Mouse (Mus musculus) limb, embryonic 12.5 days (tissue): Measurements from ENCODE around the gene Islr2. TPM values are rescaled to one million over a fixed set of nuclear protein-coding genes. Genes with fewer than 3 reads are reported as not detected.

Experiments
- microRNA-seq: library from miRNA; unstranded; fragments of <30 nt; microRNA quantifications from one replicate; pipeline ENCODE4, GENCODE M21; 2017
- polyA plus RNA-seq: library from polyadenylated mRNA; unstranded; fragments of >200 nt; fragmentation: Nextera tagmentation; extraction: Ambion mirVana; gene quantifications from 2 replicates; pipeline ENCODE4 v1.2.1, GENCODE M21; 2016

The Islr2 gene
- polyA plus RNA-seq, 1 experiment from 2014 or later: 1.8 TPM

Small RNA genes lying within 50 kb of the gene (microRNA-seq; reads per million reads assigned to microRNA genes)
- not detected for gene Mir6385

Other genes with a start within 250 kb of the Islr2 start
- 0.16 and 0.24 TPM in 2 replicates for gene Cyp11a1, start 197.9 kb downstream of the Islr2 start, polyA plus RNA-seq
- gene Stra6, start 140.5 kb downstream of the Islr2 start, polyA plus RNA-seq: 37.5 and 49.0 TPM in 2 replicates
- 0.19 and 0.42 TPM in 2 replicates for gene Ccdc33, start 85.5 kb downstream of the Islr2 start, polyA plus RNA-seq
- 109 and 120 TPM in 2 replicates for gene Islr, start within 50 bp of the Islr2 start, polyA plus RNA-seq
- gene Pml, start 45.5 kb upstream of the Islr2 start, polyA plus RNA-seq: 16.1 and 18.4 TPM in 2 replicates
- gene Stoml1, start 48.8 kb upstream of the Islr2 start, polyA plus RNA-seq: 33.6 and 35.3 TPM in 2 replicates
- gene Loxl1, start 108.9 kb upstream of the Islr2 start, polyA plus RNA-seq: 30.1 and 34.7 TPM in 2 replicates
- gene Tbc1d21, start 166.1 kb upstream of the Islr2 start, polyA plus RNA-seq: not detected in 2 replicates